Mouse (Mus musculus) midbrain, embryonic 12.5 days (tissue): Measurements from ENCODE around the gene Copa. TPM values are rescaled to one million over a fixed set of nuclear protein-coding genes. Genes with fewer than 3 reads are reported as not detected.

Source experiments
- ATAC-seq: fragments of 200-750 bp; cut with Nextera tagmentation; 2 replicates; pipeline ENCODE4 v1.8.0; 2017; ENCODE audit warnings: low read depth, moderate TSS enrichment, moderate library complexity; ENCODE audit not compliant: low FRiP score
- H3K27ac ChIP-seq: fragments of 300-500 bp; sonication (generic); replicated peaks from 2 replicates; pipeline ENCODE4 v1.5.1; 2016; ENCODE audit warnings: mild to moderate bottlenecking
- H3K27me3 ChIP-seq: fragments of 300-500 bp; sonication (generic); 2 replicates; pipeline ENCODE4 v1.6.1; 2016; ENCODE audit warnings: mild to moderate bottlenecking
- H3K36me3 ChIP-seq: fragments of 300-500 bp; sonication (generic); 2 replicates; pipeline ENCODE4 v1.6.1; 2016
- H3K4me1 ChIP-seq: fragments of 300-500 bp; sonication (generic); 2 replicates; pipeline ENCODE4 v1.6.1; 2016
- H3K4me2 ChIP-seq: fragments of 300-500 bp; sonication (generic); replicated peaks from 2 replicates; pipeline ENCODE4 v1.6.1; 2016; ENCODE audit warnings: mild to moderate bottlenecking, moderate library complexity
- H3K4me3 ChIP-seq: fragments of 300-500 bp; sonication (generic); 2 replicates; pipeline ENCODE4 v1.5.1; 2016; ENCODE audit warnings: mild to moderate bottlenecking
- H3K9ac ChIP-seq: fragments of 300-500 bp; sonication (generic); replicated peaks from 2 replicates; pipeline ENCODE4 v1.6.1; 2016; ENCODE audit warnings: mild to moderate bottlenecking, moderate library complexity
- H3K9me3 ChIP-seq: fragments of 300-500 bp; sonication (generic); 2 replicates; pipeline ENCODE4 v1.6.1; 2016; ENCODE audit warnings: mild to moderate bottlenecking
- WGBS: fragments of 180-500 bp; shearing (Covaris S2); methylation state at CpG from one replicate; pipeline ENCODE4 v1.1.7; 2016; 5-methylcytosine and 5-hydroxymethylcytosine counted together
- polyA plus RNA-seq: library from polyadenylated mRNA; unstranded; fragments of >200 nt; fragmentation: Nextera tagmentation; extraction: Ambion mirVana; gene quantifications from 2 replicates; pipeline ENCODE4 v1.2.1, GENCODE M21; 2016

Gene Copa
- 219 and 220 TPM in 2 replicates for polyA plus RNA-seq

DNA sequence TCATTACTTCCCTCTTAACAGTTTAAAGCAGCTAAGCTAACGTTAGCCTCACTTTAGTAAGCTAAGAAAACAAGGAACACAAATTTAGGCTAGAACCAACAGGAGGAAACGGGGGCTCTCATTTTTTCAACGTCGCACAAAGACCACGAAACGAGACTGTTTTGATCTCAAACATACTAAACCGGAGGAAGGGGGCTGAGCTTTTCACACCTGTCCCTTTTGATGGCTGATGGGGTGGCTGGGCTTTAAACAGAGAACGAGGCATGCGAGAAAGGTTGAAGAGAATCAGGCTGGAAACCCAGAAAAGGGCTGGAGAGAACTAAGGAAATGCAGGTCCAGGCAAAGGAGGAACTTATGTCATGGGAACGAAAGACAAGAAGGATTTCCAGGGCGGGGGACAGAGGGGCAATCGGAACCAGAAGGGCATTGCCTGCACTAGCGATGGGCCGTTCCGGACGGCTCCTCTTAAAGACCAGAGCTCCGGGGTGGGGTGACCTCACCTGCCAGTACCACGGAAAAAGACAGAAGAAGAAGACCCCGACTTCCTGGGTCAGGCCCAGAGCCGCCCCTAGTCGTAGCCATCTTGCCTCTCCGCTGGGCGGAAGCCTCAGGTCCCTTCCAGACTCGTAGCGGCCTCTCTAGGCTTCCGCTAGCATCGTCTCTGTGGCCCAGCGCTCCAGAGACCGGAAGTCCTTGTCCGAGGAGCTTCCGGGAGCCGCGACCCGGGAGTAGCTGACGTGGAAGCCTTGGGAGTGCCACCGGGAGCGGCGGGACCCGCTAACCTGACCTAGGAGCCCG is at the start of gene Copa, which contains the start of gene Ncstn:
Gene Copa, plus strand, starts transcription at position 429 of the 798 bp plus-strand sequence.
Gene Ncstn, minus strand, starts transcription at position 695 of the 798 bp plus-strand sequence.
- under 1% methylated on average over 40 of the region's 40 CpGs for WGBS
- Histone ChIP-seq H3K9me3 (no peaks in the 10 kb centered on the region), H3K4me1 (peaks cover 24% of the 10 kb centered on the region), H3K36me3 (peaks cover 28% of the 10 kb centered on the region), H3K27me3 (no peaks in the 10 kb centered on the region), H3K9ac (peak within 1 kb of the TSS; percentile 88), H3K4me3 (peak within 1 kb of the TSS; percentile 88), H3K27ac (peak within 1 kb of the TSS; percentile 74), H3K4me2 (peak within 1 kb of the TSS; percentile 82)
- ATAC-seq = peak; percentile 98

GRCm38 (mm10) chr1:172046410-172046809 is 35.9 kb upstream of the Copa start:
- Histone ChIP-seq H3K27me3 (peaks cover 4% of the 10 kb centered on the region), H3K4me2 (no peak overlapping the region), H3K36me3 (no peaks in the 10 kb centered on the region), H3K9ac (0 out of 2 replicates have a peak overlapping the region, but pooled peaks have one; percentile 15), H3K9me3 (no peaks in the 10 kb centered on the region), H3K4me1 (peaks cover 31% of the 10 kb centered on the region), H3K4me3 (no peak overlapping the region), H3K27ac (no peak overlapping the region)
- no peak for ATAC-seq
- WGBS = 70% methylated on average over 8 of the region's 8 CpGs

DNA sequence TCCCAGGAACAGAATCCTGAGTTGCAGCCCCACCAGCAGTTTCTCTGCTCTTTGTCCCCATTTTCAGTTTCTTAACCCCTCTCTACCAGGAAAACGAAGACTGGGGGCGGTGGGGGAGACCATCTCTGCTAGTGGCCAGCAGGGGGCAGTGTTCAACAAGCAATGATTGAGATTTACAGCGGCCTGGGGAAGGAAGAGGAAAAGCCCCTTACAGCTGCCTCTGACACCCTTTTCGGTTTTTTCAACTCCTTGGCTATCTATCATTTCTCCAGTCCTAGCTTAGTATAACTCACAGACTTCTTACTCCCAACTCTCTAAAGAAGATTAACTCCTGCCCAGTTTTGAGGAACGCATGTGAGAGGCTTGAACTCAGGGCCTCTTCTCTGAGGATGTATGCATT is 35.4 kb upstream of the Copa start:
- peak; percentile 31; the same call in 1 of the 2 replicates for ATAC-seq
- peaks cover 4% of the 10 kb centered on the region for H3K27me3 ChIP-seq
- H3K27ac ChIP-seq = 0 out of 2 replicates have a peak overlapping the region, but pooled peaks have one; percentile 20
- peaks cover 31% of the 10 kb centered on the region for H3K4me1 ChIP-seq
- H3K4me3 ChIP-seq = no peak overlapping the region
- 10% methylated on average over 5 of the region's 5 CpGs for WGBS
- no peaks in the 10 kb centered on the region for H3K9me3 ChIP-seq
- H3K9ac ChIP-seq = no peak overlapping the region; the same call in 1 of the 2 replicates
- H3K36me3 ChIP-seq = no peaks in the 10 kb centered on the region
- no peak overlapping the region for H3K4me2 ChIP-seq

GRCm38 (mm10) chr1:172048241-172048734 is 34.0 kb upstream of the Copa start:
- no peak overlapping the region; the same call in 1 of the 2 replicates for H3K4me3 ChIP-seq
- H3K9ac ChIP-seq = peak overlapping the region; percentile 31
- H3K4me1 ChIP-seq = peaks cover 38% of the 10 kb centered on the region
- no peaks in the 10 kb centered on the region for H3K36me3 ChIP-seq
- WGBS = 15% methylated on average over 6 of the region's 6 CpGs
- H3K27me3 ChIP-seq = peaks cover 10% of the 10 kb centered on the region
- peak overlapping the region; percentile 29 for H3K4me2 ChIP-seq
- no peaks in the 10 kb centered on the region for H3K9me3 ChIP-seq
- H3K27ac ChIP-seq = peak overlapping the region; percentile 86
- ATAC-seq = peak; percentile 67

DNA sequence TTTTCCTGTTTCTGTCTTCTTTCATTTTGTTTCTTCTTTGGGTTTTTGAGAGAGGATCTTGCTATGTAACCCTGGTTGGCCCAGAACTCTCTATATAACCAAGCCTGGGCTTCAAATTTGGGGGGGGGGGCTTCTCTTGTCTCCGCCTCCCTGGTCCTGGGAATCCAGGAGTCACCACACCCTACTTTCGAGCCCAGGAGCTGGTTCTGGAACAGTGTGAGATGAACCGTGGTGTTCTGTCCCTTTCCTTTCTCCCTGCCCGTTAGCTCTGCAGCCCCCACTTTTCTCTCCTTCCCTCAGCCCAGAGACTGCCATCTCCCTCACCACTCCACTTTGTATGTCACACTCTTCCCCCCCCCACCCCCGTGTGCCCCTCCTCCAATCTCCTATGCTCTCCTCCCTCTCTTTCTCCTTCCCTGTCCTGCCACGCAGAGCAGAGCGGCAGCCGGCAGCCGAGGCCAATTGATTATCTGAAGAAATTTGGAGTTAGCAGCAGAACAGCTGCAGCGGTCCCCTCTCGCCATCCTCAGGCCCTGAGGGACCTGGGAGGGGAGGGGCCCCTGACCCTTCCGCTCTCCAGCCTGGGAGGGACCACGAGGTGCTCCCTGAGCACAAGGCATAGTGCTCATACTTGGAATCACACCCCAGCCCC is 33.1 kb upstream of the Copa start:
- 17% methylated on average over 13 of the region's 13 CpGs for WGBS
- Histone ChIP-seq H3K4me1 (peaks cover 48% of the 10 kb centered on the region), H3K4me3 (no peak overlapping the region)

DNA sequence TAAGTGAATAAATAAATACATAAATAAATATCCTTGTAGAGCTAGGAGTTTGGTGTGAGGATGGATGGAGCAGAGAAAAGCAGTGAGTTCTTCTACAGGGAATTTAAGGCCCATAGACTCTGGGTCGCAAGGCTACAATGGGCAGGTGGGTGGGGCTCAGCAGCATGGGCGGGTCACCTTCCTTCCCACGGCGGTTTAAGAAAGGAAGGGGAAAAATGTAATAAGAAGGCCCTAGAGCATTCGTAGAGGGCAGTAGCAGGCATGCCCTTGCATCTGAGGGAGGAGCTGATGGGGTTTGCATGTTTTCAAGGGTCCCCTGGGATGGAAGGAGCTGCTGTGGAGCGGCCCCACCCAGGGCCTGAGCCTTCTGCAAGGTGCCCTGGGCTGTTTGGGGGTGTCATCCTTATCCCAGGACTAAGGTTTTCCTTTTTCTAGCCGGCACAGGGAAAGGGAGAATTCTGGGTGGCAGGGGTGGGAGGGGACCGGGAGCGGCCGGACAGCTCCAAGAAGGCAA is 29.5 kb upstream of the Copa start:
- H3K4me3 ChIP-seq = peak overlapping the region; percentile 48
- H3K36me3 ChIP-seq = no peaks in the 10 kb centered on the region
- H3K4me2 ChIP-seq = peak overlapping the region; percentile 74
- 9% methylated on average over 10 of the region's 10 CpGs for WGBS
- peaks cover 27% of the 10 kb centered on the region for H3K27me3 ChIP-seq
- H3K9me3 ChIP-seq = no peaks in the 10 kb centered on the region
- H3K9ac ChIP-seq = no peak overlapping the region; the same call in 1 of the 2 replicates
- H3K4me1 ChIP-seq = peaks cover 43% of the 10 kb centered on the region
- ATAC-seq = no peak
- peak overlapping the region; percentile 40; the same call in 1 of the 2 replicates for H3K27ac ChIP-seq

More for the DNA sequence above, 33.1 kb upstream of the Copa start:
- no peaks in the 10 kb centered on the region for H3K9me3 ChIP-seq
- H3K27ac ChIP-seq = peak overlapping the region; percentile 86
- no peaks in the 10 kb centered on the region for H3K36me3 ChIP-seq
- peaks cover 20% of the 10 kb centered on the region for H3K27me3 ChIP-seq
- ATAC-seq = peak; percentile 64
- peak overlapping the region; percentile 29 for H3K4me2 ChIP-seq
- H3K9ac ChIP-seq = peak overlapping the region; percentile 28

- ATAC-seq = no peak
- H3K9me3 ChIP-seq = no peaks in the 10 kb centered on the region
- H3K27ac ChIP-seq = peak overlapping the region; percentile 40
- 3% methylated on average over 42 of the region's 42 CpGs for WGBS
- peak overlapping the region; percentile 48 for H3K4me3 ChIP-seq
- no peaks in the 10 kb centered on the region for H3K36me3 ChIP-seq
- peaks cover 42% of the 10 kb centered on the region for H3K4me1 ChIP-seq
- peak overlapping the region; percentile 58 for H3K9ac ChIP-seq
- peaks cover 27% of the 10 kb centered on the region for H3K27me3 ChIP-seq
- peak overlapping the region; percentile 74 for H3K4me2 ChIP-seq
Observed at GRCm38 (mm10) chr1:172053541-172054440, 28.5 kb upstream of the Copa start.

GRCm38 (mm10) chr1:172056251-172056650 is 26.1 kb upstream of the Copa start:
- no peak for ATAC-seq
- H3K27me3 ChIP-seq = peaks cover 27% of the 10 kb centered on the region
- peak overlapping the region; percentile 74 for H3K4me2 ChIP-seq
- H3K36me3 ChIP-seq = no peaks in the 10 kb centered on the region
- H3K9ac ChIP-seq = peak overlapping the region; percentile 54
- peak overlapping the region; percentile 48 for H3K4me3 ChIP-seq
- H3K9me3 ChIP-seq = no peaks in the 10 kb centered on the region
- H3K27ac ChIP-seq = no peak overlapping the region
- peaks cover 47% of the 10 kb centered on the region for H3K4me1 ChIP-seq
- 77% methylated on average over 4 of the region's 4 CpGs for WGBS

DNA sequence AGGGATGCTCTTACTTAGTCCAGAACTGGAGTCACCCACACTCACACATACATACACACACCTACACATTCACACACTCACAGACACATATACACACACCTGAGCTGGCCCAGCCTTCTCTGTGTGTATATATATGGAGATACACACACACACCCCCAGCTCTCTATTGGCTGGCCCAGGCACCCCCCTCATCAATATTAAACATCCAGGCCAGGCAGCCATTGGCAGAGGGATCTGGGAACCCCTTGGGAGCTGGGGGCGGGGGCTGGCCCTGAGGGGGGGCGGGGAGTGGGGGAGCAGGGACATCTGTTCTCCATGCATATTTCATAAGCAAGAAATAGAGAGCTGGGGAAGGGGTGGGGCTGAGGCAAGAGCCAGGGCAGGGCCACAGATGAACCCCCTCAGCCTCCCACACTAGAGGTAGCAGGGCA is 24.8 kb upstream of the Copa start, which contains the start of gene Nhlh1:
Gene Nhlh1, minus strand, starts transcription at position 83 of the 431 bp plus-strand sequence.
- 30% methylated on average over 2 of the region's 2 CpGs for WGBS
- H3K27ac ChIP-seq = peak within 1 kb of the TSS; percentile 85
- H3K4me1 ChIP-seq = peaks cover 52% of the 10 kb centered on the region
- peak within 1 kb of the TSS; percentile 74 for H3K4me2 ChIP-seq
- peak; percentile 81 for ATAC-seq
- no peaks in the 10 kb centered on the region for H3K9me3 ChIP-seq
- peak within 1 kb of the TSS; percentile 48 for H3K4me3 ChIP-seq
- peak within 1 kb of the TSS; percentile 54 for H3K9ac ChIP-seq
- H3K36me3 ChIP-seq = no peaks in the 10 kb centered on the region
- H3K27me3 ChIP-seq = peaks cover 27% of the 10 kb centered on the region

GRCm38 (mm10) chr1:172058321-172058720 is 24.0 kb upstream of the Copa start:
- Histone ChIP-seq H3K9me3 (no peaks in the 10 kb centered on the region), H3K36me3 (no peaks in the 10 kb centered on the region), H3K27me3 (peaks cover 21% of the 10 kb centered on the region), H3K4me2 (peak overlapping the region; percentile 74), H3K9ac (no peak overlapping the region), H3K4me3 (no peak overlapping the region), H3K4me1 (peaks cover 45% of the 10 kb centered on the region), H3K27ac (peak overlapping the region; percentile 85)
- ATAC-seq = no peak
- 56% methylated on average over 6 of the region's 6 CpGs for WGBS

GRCm38 (mm10) chr1:172058874-172059273 is 23.5 kb upstream of the Copa start:
- Histone ChIP-seq H3K27ac (peak overlapping the region; percentile 85), H3K4me2 (peak overlapping the region; percentile 74; the same call in 1 of the 2 replicates), H3K9ac (no peak overlapping the region), H3K4me1 (peaks cover 39% of the 10 kb centered on the region), H3K9me3 (no peaks in the 10 kb centered on the region), H3K36me3 (no peaks in the 10 kb centered on the region), H3K27me3 (peaks cover 16% of the 10 kb centered on the region), H3K4me3 (no peak overlapping the region)
- 43% methylated on average over 7 of the region's 7 CpGs for WGBS
- no peak for ATAC-seq
